ENCODE assay signal across 7 mouse cellular contexts in genomic region chr3:52087636-52088280, GRCm38 (mm10). TPM values are rescaled to one million over a fixed set of nuclear protein-coding genes. Genes with fewer than 3 reads are reported as not detected.
A peak's percentile ranks its signal among the peaks of the same experiment; 100 is the strongest.
DNase-seq lines count a peak whose midpoint lies in the region; ATAC-seq lines count a peak whose summit lies in the region.

No protein-coding gene starts in this region.

- ATAC-seq in liver, embryonic 11.5 days (replicated peaks; ENCODE audit: low FRiP score), result no peak
- ATAC-seq in forebrain, embryonic 14.5 days, result peak; percentile 67
- no peak for ATAC-seq in limb, embryonic 11.5 days (ENCODE audit: insufficient number of reproducible peaks, low FRiP score, low TSS enrichment, low read depth)
- ATAC-seq in stomach, embryonic 14.5 days (ENCODE audit: insufficient number of reproducible peaks, insufficient read depth, low FRiP score, low read depth), result no peak

- DNase-seq in liver, embryonic 11.5 days (ENCODE audit: low spot score), result no peak
- no peak for DNase-seq in liver
- DNase-seq in forebrain, embryonic 14.5 days (ENCODE audit: low spot score), result peak; percentile 48
- DNase-seq in limb, embryonic 11.5 days (ENCODE audit: low spot score), result no peak
- no peak for DNase-seq in layer of hippocampus, adult 11-12 months (ENCODE audit: low spot score)
- DNase-seq in thymus, postnatal 36 days, result no peak

- 82% methylated on average over 7 of the region's 7 CpGs for WGBS in liver, embryonic 11.5 days
- 46% methylated on average over 7 of the region's 7 CpGs for WGBS in forebrain, embryonic 14.5 days
- whole genome bisulfite sequencing in limb, embryonic 11.5 days, result 70% methylated on average over 7 of the region's 7 CpGs
- 65% methylated on average over 7 of the region's 7 CpGs for WGBS in stomach, embryonic 14.5 days

- H3K9me3 ChIP-seq in liver, embryonic 11.5 days (ENCODE audit: control insufficient read depth, low read length), result no peaks in the 10 kb centered on the region
- no peaks in the 10 kb centered on the region for H3K9me3 ChIP-seq in forebrain, embryonic 14.5 days (replicated peaks; ENCODE audit: control insufficient read depth, low read length)
- no peaks in the 10 kb centered on the region for H3K9me3 ChIP-seq in limb, embryonic 11.5 days (ENCODE audit: control insufficient read depth, low read length)
- no peaks in the 10 kb centered on the region for H3K9me3 ChIP-seq in stomach, embryonic 14.5 days (ENCODE audit: control insufficient read depth, low read depth, low read length)

- H3K27me3 ChIP-seq in liver, embryonic 11.5 days (replicated peaks; ENCODE audit: control insufficient read depth, insufficient read depth, low read length), result no peaks in the 10 kb centered on the region
- H3K27me3 ChIP-seq in forebrain, embryonic 14.5 days (replicated peaks; ENCODE audit: control insufficient read depth, insufficient read depth, low read length), result no peaks in the 10 kb centered on the region
- no peaks in the 10 kb centered on the region for H3K27me3 ChIP-seq in limb, embryonic 11.5 days (ENCODE audit: control insufficient read depth, insufficient read depth, low read length)
- no peaks in the 10 kb centered on the region for H3K27me3 ChIP-seq in stomach, embryonic 14.5 days (ENCODE audit: control insufficient read depth, insufficient read depth, low read length)

- no peak overlapping the region; the same call in 1 of the 2 replicates for H3K9ac ChIP-seq in liver, embryonic 11.5 days (ENCODE audit: low read depth, low read length)
- peak overlapping the region; percentile 40 for H3K9ac ChIP-seq in forebrain, embryonic 14.5 days (ENCODE audit: low read length)
- no peak overlapping the region; the same call in 1 of the 2 replicates for H3K9ac ChIP-seq in limb, embryonic 11.5 days (ENCODE audit: low read length)
- 0 out of 2 replicates have a peak overlapping the region, but pooled peaks have one; percentile 7 for H3K9ac ChIP-seq in stomach, embryonic 14.5 days (replicated peaks; ENCODE audit: low read depth, low read length)

- H3K4me3 ChIP-seq in liver, embryonic 11.5 days (ENCODE audit: low read depth, low read length), result no peak overlapping the region
- no peak overlapping the region for H3K4me3 ChIP-seq in forebrain, embryonic 14.5 days (ENCODE audit: low read depth, low read length)
- H3K4me3 ChIP-seq in limb, embryonic 11.5 days (ENCODE audit: low read depth, low read length), result no peak overlapping the region
- no peak overlapping the region for H3K4me3 ChIP-seq in stomach, embryonic 14.5 days (ENCODE audit: low read depth, low read length)

- peak overlapping the region; percentile 52; the same call in 1 of the 2 replicates for H3K27ac ChIP-seq in liver, embryonic 11.5 days (ENCODE audit: low read depth, low read length)
- H3K27ac ChIP-seq in forebrain, embryonic 14.5 days (ENCODE audit: low read depth, low read length), result peak overlapping the region; percentile 78
- H3K27ac ChIP-seq in limb, embryonic 11.5 days (replicated peaks; ENCODE audit: low read depth, low read length), result peak overlapping the region; percentile 32
- H3K27ac ChIP-seq in stomach, embryonic 14.5 days (ENCODE audit: low read length), result peak overlapping the region; percentile 86

- H3K36me3 ChIP-seq in liver, embryonic 11.5 days (ENCODE audit: control insufficient read depth, insufficient read depth, low read length), result no peaks in the 10 kb centered on the region
- H3K36me3 ChIP-seq in forebrain, embryonic 14.5 days (ENCODE audit: control insufficient read depth, insufficient read depth, low read length), result no peaks in the 10 kb centered on the region
- no peaks in the 10 kb centered on the region for H3K36me3 ChIP-seq in limb, embryonic 11.5 days (ENCODE audit: control insufficient read depth, insufficient read depth, low read length)
- H3K36me3 ChIP-seq in stomach, embryonic 14.5 days (ENCODE audit: control insufficient read depth, insufficient read depth, low read length), result no peaks in the 10 kb centered on the region

- no peak overlapping the region for H3K4me2 ChIP-seq in liver, embryonic 11.5 days
- H3K4me2 ChIP-seq in forebrain, embryonic 14.5 days (ENCODE audit: low read length), result no peak overlapping the region
- no peak overlapping the region for H3K4me2 ChIP-seq in limb, embryonic 11.5 days (ENCODE audit: low read depth, severe bottlenecking)
- 0 out of 2 replicates have a peak overlapping the region, but pooled peaks have one; percentile 27 for H3K4me2 ChIP-seq in stomach, embryonic 14.5 days (replicated peaks; ENCODE audit: low read depth, low read length)

- H3K4me1 ChIP-seq in liver, embryonic 11.5 days (replicated peaks; ENCODE audit: control insufficient read depth, insufficient read depth, low read length), result peaks cover 18% of the 10 kb centered on the region
- H3K4me1 ChIP-seq in forebrain, embryonic 14.5 days (ENCODE audit: control insufficient read depth, insufficient read depth, low read length), result peaks cover 18% of the 10 kb centered on the region
- peaks cover 29% of the 10 kb centered on the region for H3K4me1 ChIP-seq in limb, embryonic 11.5 days (ENCODE audit: control insufficient read depth, insufficient read depth, low read length)
- H3K4me1 ChIP-seq in stomach, embryonic 14.5 days (ENCODE audit: control insufficient read depth, insufficient read depth, low read length), result peaks cover 32% of the 10 kb centered on the region

RNA-seq across cellular contexts. Expression of gene Maml3, which starts 17.1 kb away (rescaled TPM):
- 2.9 and 3.1 TPM in 2 replicates for polyA plus RNA-seq in liver, embryonic 11.5 days (2014; fragmentation: Nextera tagmentation; extraction: Ambion mirVana)
- polyA plus RNA-seq in forebrain, embryonic 14.5 days (2014; fragmentation: Nextera tagmentation; extraction: Ambion mirVana), result 3.5 and 4.2 TPM in 2 replicates
- polyA plus RNA-seq in limb, embryonic 11.5 days (2014; fragmentation: Nextera tagmentation; extraction: Ambion mirVana), result 4.3 and 5.1 TPM in 2 replicates
- 8.6 and 9.3 TPM in 2 replicates for polyA plus RNA-seq in stomach, embryonic 14.5 days (2014; fragmentation: Nextera tagmentation; extraction: Ambion mirVana)

Comparison
In these comparisons a context has a peak if more than half of its experiments do, and no peak if none do; other contexts are left out.
1. H3K27ac ChIP-seq: peak in every context shown above with its lines; median percentile 86 in stomach, embryonic 14.5 days; 78 in forebrain, embryonic 14.5 days; 52 in liver, embryonic 11.5 days; 32 in limb, embryonic 11.5 days.
2. H3K9ac ChIP-seq: peak in forebrain, embryonic 14.5 days (single experiment) and stomach, embryonic 14.5 days (single experiment); none in liver, embryonic 11.5 days (single experiment) and limb, embryonic 11.5 days (single experiment).